Mouse (Mus musculus) layer of hippocampus, adult 9-10 months (tissue): ENCODE data around the gene 4930412O13Rik.

Experiments used
- DNase-seq: peaks from one replicate; pipeline ENCODE4 v3.0.0; 2022; ENCODE audit warnings: low spot score

4930412O13Rik gene

GRCm38 (mm10) chr2:9897846-9898245 lies 16.8 kb downstream of the 4930412O13Rik start:
- DNase-seq = no peak

GRCm38 (mm10) chr2:9903854-9904560 lies 23.0 kb downstream of the 4930412O13Rik start:
- no peak for DNase-seq

DNA sequence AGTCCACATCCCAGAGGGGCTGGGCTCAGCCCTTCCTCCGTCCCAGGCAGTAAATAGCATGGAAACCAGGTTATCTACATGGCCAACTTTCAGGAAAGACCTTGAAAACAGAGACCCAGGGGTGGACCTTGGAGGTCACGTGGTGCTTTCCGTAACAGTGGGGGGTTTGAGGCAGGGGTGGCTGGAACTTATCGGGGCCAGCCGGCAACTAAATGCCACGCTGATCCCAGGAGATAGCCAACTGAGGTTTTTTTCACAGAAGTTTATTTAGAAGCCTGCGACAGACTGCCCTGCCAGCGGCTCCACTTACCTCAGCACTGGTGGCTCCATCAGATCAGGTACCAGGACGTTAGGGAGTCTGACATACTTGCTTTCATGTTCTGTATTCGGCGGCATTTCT lies 24.9 kb downstream of the 4930412O13Rik start:
- no peak for DNase-seq

DNA sequence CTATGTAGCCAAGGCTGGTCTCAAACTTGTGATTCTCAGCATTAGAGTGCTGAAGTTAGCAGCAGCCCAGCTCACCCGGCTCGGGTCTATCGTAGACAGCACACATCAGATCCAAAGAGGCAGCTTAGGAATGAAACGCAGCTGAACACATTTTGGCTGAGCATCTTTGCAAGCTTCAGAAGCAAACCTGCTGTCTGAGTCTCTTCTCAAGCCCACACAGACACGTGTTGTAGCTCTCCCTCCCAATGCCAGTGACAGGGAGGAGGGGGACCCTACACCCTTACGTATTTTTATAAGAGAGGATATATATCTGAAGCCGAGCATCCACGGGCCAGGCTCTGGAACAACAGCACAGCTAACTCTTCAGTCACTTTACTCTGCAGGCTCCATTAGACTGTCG lies 36.5 kb downstream of the 4930412O13Rik start:
- DNase-seq = no peak

- no peak for DNase-seq
Measured at GRCm38 (mm10) chr2:9918691-9919471, 37.8 kb downstream of the 4930412O13Rik start.

GRCm38 (mm10) chr2:9926194-9926904 lies 45.3 kb downstream of the 4930412O13Rik start:
- DNase-seq = no peak

- DNase-seq = no peak
Measured at GRCm38 (mm10) chr2:9926905-9927283, 45.8 kb downstream of the 4930412O13Rik start.
